Mouse (Mus musculus) midbrain, embryonic 11.5 days (tissue): ENCODE measurements around the gene Ifne. TPM values are rescaled to one million over a fixed set of nuclear protein-coding genes. Genes with fewer than 3 reads are reported as not detected.

Experiments used
- ATAC-seq: fragments of 200-750 bp; cut with Nextera tagmentation; 2 replicates; pipeline ENCODE4 v1.8.0; 2017; ENCODE audit warnings: moderate TSS enrichment, moderate library complexity; ENCODE audit not compliant: low FRiP score
- DNase-seq: peaks from one replicate; pipeline ENCODE4 v3.0.0; 2015; ENCODE audit warnings: low spot score; ENCODE audit errors: missing footprints
- H3K27ac ChIP-seq: fragments of 300-500 bp; sonication (generic); 2 replicates; pipeline ENCODE4 v1.5.1; 2014; ENCODE audit warnings: low read depth, low read length
- H3K27me3 ChIP-seq: fragments of 300-500 bp; sonication (generic); 2 replicates; pipeline ENCODE4 v1.6.1; 2014; ENCODE audit warnings: mild to moderate bottlenecking, low read length, moderate library complexity, mixed read lengths; ENCODE audit not compliant: control insufficient read depth, insufficient read depth
- H3K36me3 ChIP-seq: fragments of 300-500 bp; sonication (generic); 2 replicates; pipeline ENCODE4 v1.6.1; 2014; ENCODE audit warnings: mild to moderate bottlenecking, low read length, moderate library complexity, mixed read lengths; ENCODE audit not compliant: control insufficient read depth, insufficient read depth
- H3K4me1 ChIP-seq: fragments of 300-500 bp; sonication (generic); 2 replicates; pipeline ENCODE4 v1.6.1; 2014; ENCODE audit warnings: low read length; ENCODE audit not compliant: control insufficient read depth, insufficient read depth
- H3K4me2 ChIP-seq: fragments of 300-500 bp; sonication (generic); 2 replicates; pipeline ENCODE4 v1.6.1; 2014; ENCODE audit warnings: mild to moderate bottlenecking, moderate library complexity
- H3K4me3 ChIP-seq: fragments of 300-500 bp; sonication (generic); 2 replicates; pipeline ENCODE4 v1.5.1; 2014; ENCODE audit warnings: low read depth, low read length
- H3K9ac ChIP-seq: fragments of 300-500 bp; sonication (generic); 2 replicates; pipeline ENCODE4 v1.6.1; 2014; ENCODE audit warnings: low read length
- H3K9me3 ChIP-seq: fragments of 300-500 bp; sonication (generic); 2 replicates; pipeline ENCODE4 v1.6.1; 2016; ENCODE audit warnings: low read length; ENCODE audit not compliant: control insufficient read depth
- WGBS: fragments of 180-500 bp; shearing (Covaris S2); extraction: QIAGEN DNeasy Blood & Tissue Kit; methylation state at CpG from one replicate; pipeline ENCODE4 v1.1.7; 2014; 5-methylcytosine and 5-hydroxymethylcytosine counted together
- polyA plus RNA-seq: library from polyadenylated mRNA; unstranded; fragments of >200 nt; fragmentation: Nextera tagmentation; extraction: Ambion mirVana; gene quantifications from 2 replicates; pipeline ENCODE4 v1.2.1, GENCODE M21; 2014

Gene Ifne
- polyA plus RNA-seq, result not detected in 2 replicates

- H3K36me3 ChIP-seq, result no peaks in the 10 kb centered on the region
Observed at GRCm38 (mm10) chr4:88880101-88880500, at the start of gene Ifne. TSS of gene Ifne (minus strand) at chr4:88880201.

GRCm38 (mm10) chr4:88928341-88929102 is 48.5 kb upstream of the Ifne start:
- Histone ChIP-seq H3K4me1 (no peaks in the 10 kb centered on the region), H3K4me3 (no peak overlapping the region), H3K4me2 (no peak overlapping the region), H3K27me3 (no peaks in the 10 kb centered on the region), H3K36me3 (no peaks in the 10 kb centered on the region), H3K27ac (no peak overlapping the region), H3K9ac (no peak overlapping the region), H3K9me3 (no peaks in the 10 kb centered on the region)
- WGBS, result 85% methylated on average over 4 of the region's 4 CpGs
- DNase-seq, result no peak
- ATAC-seq, result no peak

More at GRCm38 (mm10) chr4:88880101-88880500, at the start of gene Ifne:
- DNase-seq (no peak), ATAC-seq (no peak)
- Histone ChIP-seq H3K9me3 (no peaks in the 10 kb centered on the region), H3K4me1 (no peaks in the 10 kb centered on the region), H3K27me3 (no peaks in the 10 kb centered on the region), H3K4me2 (no peak within 1 kb of the TSS), H3K4me3 (no peak within 1 kb of the TSS), H3K9ac (no peak within 1 kb of the TSS), H3K27ac (no peak within 1 kb of the TSS)
- WGBS, result 89% methylated on average over 8 of the region's 8 CpGs

- ATAC-seq (no peak), DNase-seq (no peak)
- WGBS, result 89% methylated on average over 2 of the region's 2 CpGs
Observed at GRCm38 (mm10) chr4:88927850-88928249, 47.8 kb upstream of the Ifne start.

GRCm38 (mm10) chr4:88926637-88927036 is 46.6 kb upstream of the Ifne start:
- H3K4me2 ChIP-seq, result no peak overlapping the region
- 85% methylated on average over 1 of the region's 1 CpGs for WGBS

More at GRCm38 (mm10) chr4:88927850-88928249, 47.8 kb upstream of the Ifne start:
- Histone ChIP-seq H3K27me3 (no peaks in the 10 kb centered on the region), H3K4me2 (no peak overlapping the region), H3K4me1 (no peaks in the 10 kb centered on the region), H3K9ac (no peak overlapping the region), H3K36me3 (no peaks in the 10 kb centered on the region), H3K4me3 (no peak overlapping the region), H3K9me3 (no peaks in the 10 kb centered on the region), H3K27ac (no peak overlapping the region)

GRCm38 (mm10) chr4:88926082-88926481 is 46.1 kb upstream of the Ifne start:
- H3K27me3 ChIP-seq, result no peaks in the 10 kb centered on the region
- WGBS, result 97% methylated on average over 1 of the region's 1 CpGs
- no peak overlapping the region for H3K9ac ChIP-seq
- H3K27ac ChIP-seq, result no peak overlapping the region
- ATAC-seq (no peak), DNase-seq (no peak)
- no peaks in the 10 kb centered on the region for H3K4me1 ChIP-seq
- H3K4me3 ChIP-seq, result no peak overlapping the region
- H3K4me2 ChIP-seq, result no peak overlapping the region
- no peaks in the 10 kb centered on the region for H3K36me3 ChIP-seq
- no peaks in the 10 kb centered on the region for H3K9me3 ChIP-seq

More at GRCm38 (mm10) chr4:88926637-88927036, 46.6 kb upstream of the Ifne start:
- Histone ChIP-seq H3K4me1 (no peaks in the 10 kb centered on the region), H3K4me3 (no peak overlapping the region), H3K27ac (no peak overlapping the region), H3K36me3 (no peaks in the 10 kb centered on the region), H3K9me3 (no peaks in the 10 kb centered on the region), H3K27me3 (no peaks in the 10 kb centered on the region), H3K9ac (no peak overlapping the region)
- no peak for ATAC-seq
- no peak for DNase-seq

GRCm38 (mm10) chr4:88925456-88925855 is 45.5 kb upstream of the Ifne start:
- 91% methylated on average over 2 of the region's 2 CpGs for WGBS
- no peak for DNase-seq
- Histone ChIP-seq H3K9ac (no peak overlapping the region), H3K27ac (no peak overlapping the region), H3K4me3 (no peak overlapping the region), H3K27me3 (no peaks in the 10 kb centered on the region), H3K4me2 (no peak overlapping the region), H3K4me1 (no peaks in the 10 kb centered on the region), H3K9me3 (no peaks in the 10 kb centered on the region), H3K36me3 (no peaks in the 10 kb centered on the region)
- ATAC-seq, result no peak

- DNase-seq (no peak), ATAC-seq (no peak)
- H3K4me2 ChIP-seq, result no peak overlapping the region
- no peak overlapping the region for H3K9ac ChIP-seq
- no peak overlapping the region for H3K27ac ChIP-seq
- no peaks in the 10 kb centered on the region for H3K9me3 ChIP-seq
- H3K4me1 ChIP-seq, result no peaks in the 10 kb centered on the region
- H3K36me3 ChIP-seq, result no peaks in the 10 kb centered on the region
- H3K27me3 ChIP-seq, result no peaks in the 10 kb centered on the region
- WGBS, result 94% methylated on average over 5 of the region's 5 CpGs
- H3K4me3 ChIP-seq, result no peak overlapping the region
Observed at GRCm38 (mm10) chr4:88921280-88921679, 41.3 kb upstream of the Ifne start.

GRCm38 (mm10) chr4:88917770-88918460 is 37.9 kb upstream of the Ifne start:
- H3K9ac ChIP-seq, result no peak overlapping the region
- 95% methylated on average over 5 of the region's 5 CpGs for WGBS
- no peak overlapping the region for H3K27ac ChIP-seq
- ATAC-seq (no peak), DNase-seq (no peak)
- no peak overlapping the region for H3K4me2 ChIP-seq
- no peaks in the 10 kb centered on the region for H3K27me3 ChIP-seq
- no peaks in the 10 kb centered on the region for H3K4me1 ChIP-seq
- no peaks in the 10 kb centered on the region for H3K36me3 ChIP-seq
- no peak overlapping the region for H3K4me3 ChIP-seq
- no peaks in the 10 kb centered on the region for H3K9me3 ChIP-seq

GRCm38 (mm10) chr4:88916306-88916705 is 36.3 kb upstream of the Ifne start:
- Histone ChIP-seq H3K27ac (no peak overlapping the region), H3K4me2 (no peak overlapping the region), H3K9me3 (no peaks in the 10 kb centered on the region), H3K36me3 (no peaks in the 10 kb centered on the region), H3K4me1 (no peaks in the 10 kb centered on the region), H3K4me3 (no peak overlapping the region), H3K9ac (no peak overlapping the region), H3K27me3 (no peaks in the 10 kb centered on the region)
- WGBS, result 83% methylated on average over 4 of the region's 4 CpGs
- ATAC-seq, result no peak
- DNase-seq, result no peak
